Mouse (Mus musculus) left cerebral cortex, adult 2 months (tissue): ENCODE measurements around the gene Dram1. TPM values are rescaled to one million over a fixed set of nuclear protein-coding genes. Genes with fewer than 3 reads are reported as not detected.

Experiments
- DNase-seq, 2 experiments: peaks; one replicate each; pipeline ENCODE4 v3.0.0; 2021 to 2022; ENCODE audit warnings: low spot score in 2 of 2, mixed read lengths in 1 of 2; ENCODE audit errors: extremely low spot score in 1 of 2
- H3K27ac ChIP-seq: fragments of 200-600 bp; 2 replicates; pipeline ENCODE4 v1.8.1; 2022
- H3K4me3 ChIP-seq: fragments of 200-600 bp; 2 replicates; pipeline ENCODE4 v1.8.1; 2022
- CTCF ChIP-seq: fragments of 200-600 bp; IDR thresholded peaks from 2 replicates; pipeline ENCODE4 v1.8.1; 2022; ENCODE audit warnings: antibody characterized with exemption, mild to moderate bottlenecking, moderate library complexity
- intact Hi-C: fragments of 180-260 bp; cut with DNase I; formaldehyde crosslinking; loops from one replicate; pipeline ENCODE4 v1.15.1; 2025
- total RNA-seq, 2 experiments: library from RNA; stranded (reverse); gene quantifications; 2 replicates each; pipeline ENCODE4 v1.2.3; 2021

The Dram1 gene
- total RNA-seq, 2 experiments from 2014 or later: 1.1 to 1.2 TPM

- Histone ChIP-seq H3K27ac (no peak overlapping the region), H3K4me3 (no peak overlapping the region)
- no peak for DNase-seq
- intact Hi-C loops: loop anchor here (5.0 kb wide), 3 partner anchors 656 to 751 kb away; no protein-coding TSS in a partner anchor
- no peak for TF ChIP-seq CTCF
Observed at GRCm38 (mm10) chr10:88303079-88303478, 75.8 kb downstream of the Dram1 start.

DNA sequence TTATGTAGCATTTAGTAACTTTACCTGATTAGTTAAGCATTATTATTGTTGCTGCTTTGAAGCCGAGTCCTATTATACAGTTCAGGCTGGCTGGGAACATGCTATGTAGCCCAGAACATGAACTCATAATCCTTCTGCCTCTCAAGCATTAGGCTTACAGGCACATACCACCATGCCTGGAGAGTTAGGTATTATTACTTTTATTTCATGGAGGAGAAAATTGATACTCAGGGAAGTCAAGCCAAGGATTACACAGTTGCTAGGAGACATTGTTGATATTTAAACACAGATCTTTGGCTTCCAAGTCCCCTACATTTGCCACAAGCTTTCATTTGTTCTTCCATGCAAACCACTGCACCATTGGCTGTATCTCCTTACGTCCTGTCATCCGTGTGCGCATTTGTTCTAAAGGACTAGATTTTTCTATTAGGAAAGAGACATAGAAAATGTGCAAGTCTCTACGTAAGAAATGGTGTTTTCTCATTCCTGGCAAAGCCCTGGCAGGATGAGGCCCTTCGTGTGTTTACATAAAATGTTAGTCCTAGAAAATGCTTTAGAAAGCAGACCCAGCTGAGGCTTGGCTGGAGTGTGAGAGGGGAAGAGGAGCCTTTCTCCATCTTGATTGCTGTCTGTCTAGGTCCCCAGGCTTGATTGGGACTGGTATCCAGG is 76.9 kb downstream of the Dram1 start:
- no peak for TF ChIP-seq CTCF
- Histone ChIP-seq H3K27ac (no peak overlapping the region), H3K4me3 (no peak overlapping the region)
- intact Hi-C loops: loop anchor here (5.0 kb wide), 3 partner anchors 655 to 750 kb away; no protein-coding TSS in a partner anchor
- no peak for DNase-seq

GRCm38 (mm10) chr10:88296991-88297390 is 81.9 kb downstream of the Dram1 start:
- Histone ChIP-seq H3K4me3 (no peak overlapping the region), H3K27ac (no peak overlapping the region)
- DNase-seq: no peak
- intact Hi-C loops: no loop called here
- no peak for TF ChIP-seq CTCF

- intact Hi-C loops: no loop called here
- Histone ChIP-seq H3K4me3 (no peak overlapping the region), H3K27ac (no peak overlapping the region)
- TF ChIP-seq CTCF: no peak
- DNase-seq: no peak
Observed at GRCm38 (mm10) chr10:88295091-88295490, 83.8 kb downstream of the Dram1 start.

GRCm38 (mm10) chr10:88288061-88288460 is 90.8 kb downstream of the Dram1 start:
- intact Hi-C loops: no loop called here
- Histone ChIP-seq H3K4me3 (no peak overlapping the region), H3K27ac (no peak overlapping the region)
- DNase-seq: no peak
- no peak for TF ChIP-seq CTCF

DNA sequence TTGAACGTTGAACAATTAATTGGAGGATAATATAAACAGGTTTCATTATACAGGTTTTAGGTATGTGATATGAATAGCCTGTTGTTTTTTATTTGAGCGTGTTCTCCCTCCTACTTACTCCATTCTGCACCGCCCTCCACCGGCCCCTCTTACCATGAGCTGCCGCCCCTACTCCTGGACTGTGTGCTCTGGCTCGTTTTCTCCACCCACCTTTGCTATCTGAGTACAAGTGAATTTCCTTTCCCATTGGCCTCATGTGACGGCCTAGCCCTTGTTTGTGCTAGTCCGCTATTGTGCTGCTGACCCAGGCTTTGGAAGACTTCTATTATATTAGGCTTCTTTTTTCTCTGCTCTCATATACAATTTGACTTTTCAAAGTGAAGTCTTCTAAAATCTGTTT is 91.6 kb downstream of the Dram1 start:
- no peak for DNase-seq
- intact Hi-C loops: no loop called here
- TF ChIP-seq CTCF: no peak
- Histone ChIP-seq H3K27ac (no peak overlapping the region), H3K4me3 (no peak overlapping the region)

- no peak overlapping the region for H3K27ac ChIP-seq
- intact Hi-C loops: no loop called here
- DNase-seq: no peak
- TF ChIP-seq CTCF: no peak
- H3K4me3 ChIP-seq: no peak overlapping the region
Observed at GRCm38 (mm10) chr10:88284343-88284990, 94.4 kb downstream of the Dram1 start.

DNA sequence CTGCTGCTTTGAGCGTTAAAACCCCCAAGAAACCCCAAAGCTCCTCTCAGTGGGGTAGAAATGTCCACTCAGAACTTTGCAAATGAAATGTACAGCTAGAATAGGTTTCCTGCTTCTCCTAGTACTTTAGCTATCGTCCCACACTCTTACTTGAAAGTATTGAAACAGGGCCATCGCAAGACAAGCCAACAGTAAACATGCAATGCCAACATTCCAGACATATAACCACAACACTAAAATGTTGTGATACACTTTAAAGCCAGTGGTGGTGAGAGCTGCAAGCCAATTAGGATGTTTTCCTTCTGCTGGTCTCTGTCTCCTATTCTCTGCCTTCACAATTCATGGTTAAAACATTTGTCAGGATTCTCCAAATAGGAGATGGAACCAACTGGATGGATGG is 97.2 kb downstream of the Dram1 start:
- TF ChIP-seq CTCF: no peak
- H3K27ac ChIP-seq: no peak overlapping the region
- no peak overlapping the region for H3K4me3 ChIP-seq
- no peak for DNase-seq
- intact Hi-C loops: no loop called here

DNA sequence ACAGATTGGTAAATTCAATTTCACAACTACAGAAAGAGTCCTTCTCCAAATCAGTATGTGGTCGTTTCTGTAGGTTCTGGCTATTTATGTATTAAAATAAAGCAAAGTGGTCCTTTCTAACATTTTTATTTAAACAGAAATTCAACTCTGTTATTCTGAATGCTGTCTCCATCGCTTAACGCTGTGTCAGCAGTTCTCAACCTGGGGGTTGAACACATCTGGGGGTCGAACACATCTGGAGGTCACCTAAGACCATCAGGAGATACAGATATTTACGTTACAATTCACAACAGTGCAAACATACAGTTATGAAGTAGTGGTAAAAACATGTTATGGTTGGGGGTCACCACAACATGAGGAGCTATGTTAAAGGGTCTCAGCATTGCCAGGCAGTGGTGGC is 104.8 kb downstream of the Dram1 start:
- Histone ChIP-seq H3K27ac (no peak overlapping the region), H3K4me3 (no peak overlapping the region)
- intact Hi-C loops: no loop called here
- DNase-seq: no peak
- no peak for TF ChIP-seq CTCF

Other genes starting within 250 kb of the Dram1 start
- gene Parpbp, start 232.1 kb downstream of the Dram1 start, total RNA-seq: under 1 TPM; 0.54 to 0.72 TPM
- gene Nup37, start 232.1 kb downstream of the Dram1 start, total RNA-seq: 1 to 10 TPM; 6.8 to 6.9 TPM
- gene Washc3, start 178.0 kb downstream of the Dram1 start, total RNA-seq: 10 to 100 TPM; 20.1 to 23.0 TPM
- 10 to 100 TPM; 66.9 to 73.3 TPM for gene Gnptab, start 52 bp upstream of the Dram1 start, total RNA-seq
- under 1 TPM; 0.41 to 0.72 TPM for gene Sycp3, start 80.5 kb upstream of the Dram1 start, total RNA-seq
- gene Chpt1, start 125.0 kb upstream of the Dram1 start, total RNA-seq: 10 to 100 TPM; 36.5 to 39.8 TPM
- gene Mybpc1, start 226.1 kb upstream of the Dram1 start, total RNA-seq: 1 to 10 TPM; 6.0 to 6.1 TPM